Mouse (Mus musculus) neural tube, embryonic 12.5 days (tissue): Measurements from ENCODE around the gene Adprhl1. TPM values are rescaled to one million over a fixed set of nuclear protein-coding genes. Genes with fewer than 3 reads are reported as not detected.

Experiments
- ATAC-seq: fragments of 200-750 bp; cut with Nextera tagmentation; 2 replicates; pipeline ENCODE4 v1.8.0; 2017; ENCODE audit warnings: low read depth, mild to moderate bottlenecking, moderate TSS enrichment, moderate library complexity; ENCODE audit not compliant: low FRiP score
- H3K27ac ChIP-seq: fragments of 300-500 bp; sonication (generic); 2 replicates; pipeline ENCODE4 v1.5.1; 2016
- H3K27me3 ChIP-seq: fragments of 300-500 bp; sonication (generic); replicated peaks from 2 replicates; pipeline ENCODE4 v1.6.1; 2016; ENCODE audit warnings: mild to moderate bottlenecking
- H3K36me3 ChIP-seq: fragments of 300-500 bp; sonication (generic); 2 replicates; pipeline ENCODE4 v1.6.1; 2016; ENCODE audit warnings: mild to moderate bottlenecking
- H3K4me1 ChIP-seq: fragments of 300-500 bp; sonication (generic); 2 replicates; pipeline ENCODE4 v1.6.1; 2016
- H3K4me2 ChIP-seq: fragments of 300-500 bp; sonication (generic); replicated peaks from 2 replicates; pipeline ENCODE4 v1.6.1; 2016; ENCODE audit warnings: mild to moderate bottlenecking
- H3K4me3 ChIP-seq: fragments of 300-500 bp; sonication (generic); 2 replicates; pipeline ENCODE4 v1.5.1; 2016
- H3K9ac ChIP-seq: fragments of 300-500 bp; sonication (generic); 2 replicates; pipeline ENCODE4 v1.6.1; 2016; ENCODE audit warnings: mild to moderate bottlenecking
- H3K9me3 ChIP-seq: fragments of 300-500 bp; sonication (generic); 2 replicates; pipeline ENCODE4 v1.6.1; 2016; ENCODE audit warnings: mild to moderate bottlenecking
- WGBS: fragments of 180-500 bp; shearing (Covaris S2); methylation state at CpG from one replicate; pipeline ENCODE4 v1.1.7; 2016; 5-methylcytosine and 5-hydroxymethylcytosine counted together
- polyA plus RNA-seq: library from polyadenylated mRNA; unstranded; fragments of >200 nt; fragmentation: Nextera tagmentation; extraction: Ambion mirVana; gene quantifications from 2 replicates; pipeline ENCODE4 v1.2.1, GENCODE M21; 2016

Gene Adprhl1
- polyA plus RNA-seq, 1 experiment from 2014 or later, result 0.47 TPM

DNA sequence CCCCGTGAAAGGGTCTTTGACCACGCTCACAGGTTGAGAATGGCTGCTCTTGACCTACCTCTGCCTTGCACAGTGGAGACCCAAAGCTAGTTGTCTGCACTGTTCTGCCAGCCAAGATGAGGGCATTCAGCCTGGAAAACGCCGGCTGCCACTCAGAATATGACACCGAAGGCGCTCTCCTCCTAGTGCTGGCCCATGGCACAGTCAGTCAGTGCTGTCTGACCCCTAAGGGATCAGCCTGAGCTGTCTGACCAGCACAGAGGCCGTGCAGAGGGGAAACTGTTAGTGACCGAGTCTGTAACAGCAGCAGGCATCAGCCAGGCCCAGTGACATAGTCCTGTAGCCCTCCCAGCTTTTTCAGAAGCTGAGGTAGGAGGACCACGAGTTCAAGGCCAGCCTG, 66.7 kb downstream of the Adprhl1 start:
- ATAC-seq, result no peak
- Histone ChIP-seq H3K27ac (no peak overlapping the region), H3K4me2 (no peak overlapping the region), H3K36me3 (no peaks in the 10 kb centered on the region; the same call in 1 of the 2 replicates), H3K9ac (no peak overlapping the region), H3K4me1 (no peaks in the 10 kb centered on the region), H3K4me3 (no peak overlapping the region), H3K9me3 (no peaks in the 10 kb centered on the region), H3K27me3 (no peaks in the 10 kb centered on the region)
- WGBS, result 86% methylated on average over 9 of the region's 9 CpGs

DNA sequence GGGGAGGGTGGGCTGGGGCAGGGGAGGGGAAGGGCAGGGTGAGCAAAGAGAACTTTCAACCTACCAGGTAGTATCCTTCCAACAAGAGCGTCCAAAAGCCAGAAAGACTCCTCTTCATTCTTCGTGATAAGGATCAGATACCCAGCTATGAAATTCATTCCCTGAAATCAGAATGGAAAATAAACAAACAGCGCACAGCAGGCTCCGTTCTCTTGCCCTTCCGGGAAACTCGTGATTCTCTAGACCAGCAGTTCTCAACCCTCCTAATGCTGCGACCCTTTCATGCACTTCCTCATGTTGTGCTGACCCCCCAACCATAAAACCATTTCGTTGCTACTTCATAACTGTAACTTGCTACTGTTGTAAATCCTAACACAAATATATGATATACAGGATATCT, 67.1 kb downstream of the Adprhl1 start:
- no peak overlapping the region for H3K4me3 ChIP-seq
- no peaks in the 10 kb centered on the region for H3K9me3 ChIP-seq
- no peaks in the 10 kb centered on the region for H3K4me1 ChIP-seq
- WGBS, result 85% methylated on average over 8 of the region's 8 CpGs
- H3K4me2 ChIP-seq, result no peak overlapping the region
- no peaks in the 10 kb centered on the region for H3K27me3 ChIP-seq
- no peaks in the 10 kb centered on the region; the same call in 1 of the 2 replicates for H3K36me3 ChIP-seq
- no peak for ATAC-seq
- H3K27ac ChIP-seq, result no peak overlapping the region
- H3K9ac ChIP-seq, result no peak overlapping the region

DNA sequence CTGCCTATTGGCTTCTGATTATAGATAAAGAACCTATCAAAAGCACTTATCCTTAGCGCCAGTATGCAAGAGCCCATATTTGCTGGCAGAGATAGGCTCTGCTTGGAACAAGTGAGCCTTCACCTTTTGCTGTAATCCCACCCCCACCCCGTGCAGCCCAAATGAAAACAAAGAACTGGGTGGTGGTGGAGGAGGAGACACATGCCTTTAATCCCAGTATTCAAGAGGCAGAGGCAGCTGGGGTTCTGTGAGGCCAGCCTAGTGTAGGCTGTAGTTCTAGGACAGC, 72.3 kb downstream of the Adprhl1 start:
- no peak for ATAC-seq
- Histone ChIP-seq H3K4me3 (no peak overlapping the region), H3K36me3 (peaks cover 16% of the 10 kb centered on the region), H3K9me3 (no peaks in the 10 kb centered on the region), H3K27me3 (no peaks in the 10 kb centered on the region), H3K27ac (no peak overlapping the region), H3K4me2 (no peak overlapping the region), H3K4me1 (no peaks in the 10 kb centered on the region), H3K9ac (no peak overlapping the region)
- 61% methylated on average over 2 of the region's 2 CpGs for WGBS

DNA sequence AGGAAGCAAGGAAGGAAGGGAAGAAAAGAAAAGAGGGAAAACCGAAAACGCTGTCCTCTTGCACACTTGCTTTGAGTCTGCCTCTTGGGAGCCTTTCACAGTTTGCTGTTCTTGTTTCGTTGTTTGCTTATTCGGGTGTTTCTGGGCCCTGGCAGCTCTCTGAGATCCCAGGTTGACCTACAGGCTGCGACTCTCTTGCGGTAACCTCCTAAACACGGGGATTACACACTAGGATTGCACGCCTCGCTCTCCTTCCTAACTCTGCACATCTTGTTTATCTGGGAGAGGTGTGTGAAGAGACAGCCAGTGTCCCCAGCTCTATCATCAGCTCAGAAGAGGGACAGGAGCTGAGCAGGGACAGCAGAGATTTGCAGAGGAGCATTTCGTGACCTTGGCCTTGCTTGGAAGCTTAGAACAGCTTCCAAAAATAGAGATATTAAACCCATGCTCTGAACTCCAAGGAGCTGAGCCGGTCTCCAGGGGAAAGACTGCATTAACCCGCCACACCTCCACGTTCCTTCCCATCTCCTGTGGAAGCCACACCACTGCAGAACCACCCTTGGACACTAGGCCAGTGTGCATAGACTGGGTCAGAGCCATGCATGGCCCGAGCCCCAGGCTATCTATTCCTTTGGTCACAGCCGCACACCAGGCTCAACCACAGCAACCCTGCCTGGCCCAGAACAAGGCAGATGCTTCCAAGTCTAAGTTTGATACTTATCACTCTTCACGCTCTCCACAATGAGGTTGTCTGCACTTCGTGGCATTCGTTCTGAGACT, 72.9 kb downstream of the Adprhl1 start:
- Histone ChIP-seq H3K27ac (no peak overlapping the region), H3K4me3 (no peak overlapping the region), H3K36me3 (peaks cover 21% of the 10 kb centered on the region), H3K4me1 (no peaks in the 10 kb centered on the region), H3K9ac (no peak overlapping the region), H3K27me3 (no peaks in the 10 kb centered on the region), H3K4me2 (no peak overlapping the region), H3K9me3 (no peaks in the 10 kb centered on the region)
- ATAC-seq, result no peak
- WGBS, result 86% methylated on average over 18 of the region's 18 CpGs

DNA sequence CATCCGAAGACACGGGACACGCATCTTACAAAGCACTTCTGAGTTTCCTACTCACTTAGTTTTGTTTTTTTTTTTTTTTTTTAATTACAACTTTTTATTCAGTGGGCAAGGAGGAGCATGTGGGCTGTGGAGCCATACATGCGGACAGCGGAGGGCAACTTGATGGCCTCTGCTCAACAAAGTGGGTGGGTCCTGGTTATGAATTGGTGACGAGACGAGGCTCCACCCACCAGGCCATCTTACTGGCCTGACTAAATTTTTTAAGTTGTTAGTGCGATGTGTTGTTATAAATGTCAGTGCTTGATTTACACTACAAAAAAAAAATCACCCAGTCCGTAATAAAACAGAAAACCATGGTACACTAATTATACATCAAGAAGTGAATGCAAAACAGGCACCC, 73.6 kb downstream of the Adprhl1 start:
- WGBS, result 87% methylated on average over 9 of the region's 9 CpGs
- Histone ChIP-seq H3K4me3 (no peak overlapping the region), H3K9me3 (no peaks in the 10 kb centered on the region), H3K9ac (no peak overlapping the region), H3K4me2 (no peak overlapping the region), H3K27ac (no peak overlapping the region), H3K4me1 (no peaks in the 10 kb centered on the region), H3K36me3 (peaks cover 28% of the 10 kb centered on the region), H3K27me3 (no peaks in the 10 kb centered on the region)
- no peak for ATAC-seq

DNA sequence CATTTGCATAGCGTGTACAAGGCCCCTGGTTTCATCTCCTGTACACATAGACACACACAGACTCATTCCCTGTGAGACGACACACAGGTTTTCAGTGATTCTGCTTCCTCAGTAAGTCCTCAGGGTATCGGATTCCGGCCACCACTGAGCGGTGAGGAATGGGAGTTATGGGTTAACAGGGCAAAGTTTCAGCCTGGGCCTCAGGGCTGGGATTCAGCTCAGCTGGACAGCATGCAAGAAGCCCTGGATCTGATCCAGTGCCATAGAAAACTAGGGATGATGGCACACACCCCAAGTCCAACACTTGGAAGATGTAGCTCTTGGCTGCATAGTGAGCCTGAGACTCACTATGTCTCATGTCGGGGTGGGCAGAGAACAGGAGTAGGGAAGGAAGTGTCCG, 74.0 kb downstream of the Adprhl1 start:
- no peak overlapping the region for H3K4me2 ChIP-seq
- no peak for ATAC-seq
- H3K9ac ChIP-seq, result no peak overlapping the region
- no peak overlapping the region for H3K27ac ChIP-seq
- WGBS, result 88% methylated on average over 7 of the region's 7 CpGs
- no peaks in the 10 kb centered on the region for H3K4me1 ChIP-seq
- no peaks in the 10 kb centered on the region for H3K27me3 ChIP-seq
- H3K4me3 ChIP-seq, result no peak overlapping the region
- peaks cover 33% of the 10 kb centered on the region for H3K36me3 ChIP-seq
- no peaks in the 10 kb centered on the region for H3K9me3 ChIP-seq

DNA sequence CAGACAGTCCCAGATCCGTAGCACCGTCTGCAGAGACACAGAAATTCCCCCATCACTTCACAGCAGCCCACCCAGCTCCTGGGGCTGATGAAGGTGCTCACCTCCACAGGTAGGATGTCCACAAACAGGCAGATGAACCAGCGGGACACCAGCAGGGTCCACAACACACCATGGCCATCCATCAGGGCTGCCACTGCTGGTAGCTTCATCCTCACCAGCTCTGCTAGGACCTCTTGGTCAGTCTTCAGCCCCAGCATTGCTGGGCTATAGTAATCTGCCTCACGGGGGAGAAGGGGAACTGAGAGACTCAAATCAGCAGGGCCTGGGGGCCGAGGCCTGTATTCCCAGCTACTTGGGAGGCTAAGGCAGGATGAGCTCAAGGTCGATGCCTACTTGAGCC, 74.5 kb downstream of the Adprhl1 start:
- H3K4me2 ChIP-seq, result no peak overlapping the region
- no peak overlapping the region for H3K4me3 ChIP-seq
- H3K27me3 ChIP-seq, result no peaks in the 10 kb centered on the region
- no peak overlapping the region for H3K9ac ChIP-seq
- H3K9me3 ChIP-seq, result no peaks in the 10 kb centered on the region
- no peak for ATAC-seq
- WGBS, result 83% methylated on average over 6 of the region's 6 CpGs
- H3K27ac ChIP-seq, result no peak overlapping the region
- H3K4me1 ChIP-seq, result no peaks in the 10 kb centered on the region
- peaks cover 37% of the 10 kb centered on the region for H3K36me3 ChIP-seq

DNA sequence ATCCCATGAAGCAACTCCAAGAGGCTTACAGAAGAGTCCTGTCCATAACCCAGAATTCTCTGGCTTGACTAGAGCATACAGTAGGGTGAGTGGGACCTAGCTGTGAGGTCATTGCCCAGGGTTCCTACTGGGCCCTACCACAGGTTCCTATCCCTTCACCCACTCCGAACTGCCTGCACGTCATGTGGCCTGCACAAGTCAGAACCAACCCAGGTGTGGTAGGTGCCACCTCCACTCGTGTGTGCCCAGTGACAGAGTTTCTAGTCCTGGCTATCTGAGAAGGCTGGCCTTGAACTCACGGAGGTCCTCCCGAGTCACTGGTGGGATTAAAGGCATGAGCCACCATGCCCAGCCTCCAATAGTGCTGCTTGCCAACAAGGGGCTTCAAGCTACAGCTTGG, 75.8 kb downstream of the Adprhl1 start:
- WGBS, result 93% methylated on average over 5 of the region's 5 CpGs
- H3K4me3 ChIP-seq, result no peak overlapping the region
- no peaks in the 10 kb centered on the region for H3K27me3 ChIP-seq
- no peaks in the 10 kb centered on the region for H3K9me3 ChIP-seq
- H3K36me3 ChIP-seq, result peaks cover 50% of the 10 kb centered on the region
- H3K9ac ChIP-seq, result no peak overlapping the region
- no peak overlapping the region for H3K4me2 ChIP-seq
- H3K4me1 ChIP-seq, result no peaks in the 10 kb centered on the region
- H3K27ac ChIP-seq, result no peak overlapping the region
- ATAC-seq, result no peak

DNA sequence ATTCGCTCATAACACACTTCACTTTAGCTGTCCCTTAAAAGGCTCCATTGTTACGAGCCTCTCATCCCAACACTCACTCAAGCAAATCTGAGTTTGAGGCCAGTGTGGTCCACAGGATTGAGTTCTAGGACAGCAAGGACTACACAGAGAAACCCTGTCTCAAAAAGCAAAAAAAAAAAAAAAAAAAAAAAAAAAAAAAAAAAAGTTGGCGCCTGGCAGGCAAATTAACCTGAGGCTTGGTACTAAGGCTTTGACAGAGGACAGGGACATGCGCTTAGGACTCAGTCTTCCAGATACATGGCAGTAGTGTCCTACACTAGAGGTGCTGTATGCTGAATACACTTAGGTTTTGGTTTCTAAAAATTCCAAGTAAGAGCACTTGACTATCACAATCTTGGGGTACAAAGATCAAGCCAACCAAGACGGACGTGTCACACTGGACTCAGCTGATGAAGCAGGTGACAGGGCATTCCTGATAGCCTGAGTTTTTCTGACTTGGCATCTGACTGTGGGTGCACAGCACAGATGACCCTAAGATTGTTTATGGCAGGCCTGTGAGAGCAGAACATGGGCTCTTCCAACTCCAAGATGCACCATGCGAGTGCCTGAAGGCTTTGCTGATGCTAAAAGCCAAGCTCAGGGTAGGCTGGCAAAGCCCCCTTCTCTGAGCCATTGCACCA, 76.6 kb downstream of the Adprhl1 start:
- Histone ChIP-seq H3K36me3 (peaks cover 58% of the 10 kb centered on the region), H3K4me1 (no peaks in the 10 kb centered on the region)
- WGBS, result 95% methylated on average over 7 of the region's 7 CpGs

DNA sequence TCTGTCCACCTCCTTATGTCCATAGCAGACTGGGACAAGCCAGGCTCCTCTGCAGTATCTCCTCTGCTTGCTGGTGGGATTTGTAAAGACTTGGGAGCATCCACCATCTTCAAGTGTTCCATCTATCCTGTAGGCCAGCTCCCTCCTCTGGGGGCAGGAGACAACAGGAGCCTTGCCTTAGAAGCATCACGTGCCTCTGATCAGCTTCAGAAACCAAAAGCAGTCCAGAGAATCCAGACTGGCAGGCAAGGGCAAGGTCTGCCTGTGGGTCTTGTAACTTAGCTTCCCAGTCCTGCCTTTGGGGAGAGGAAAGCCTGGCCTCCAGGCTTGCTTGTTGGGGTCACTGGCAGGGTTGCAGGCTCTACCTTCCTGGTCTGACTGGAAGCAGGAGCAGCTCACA, 78.3 kb downstream of the Adprhl1 start:
- H3K9ac ChIP-seq, result no peak overlapping the region
- no peak overlapping the region for H3K4me3 ChIP-seq
- H3K9me3 ChIP-seq, result no peaks in the 10 kb centered on the region
- H3K4me1 ChIP-seq, result no peaks in the 10 kb centered on the region
- peaks cover 75% of the 10 kb centered on the region for H3K36me3 ChIP-seq
- WGBS, result 80% methylated on average over 1 of the region's 1 CpGs
- H3K27me3 ChIP-seq, result no peaks in the 10 kb centered on the region
- no peak overlapping the region for H3K27ac ChIP-seq
- no peak for ATAC-seq
- no peak overlapping the region for H3K4me2 ChIP-seq

More for the DNA sequence above, 76.6 kb downstream of the Adprhl1 start:
- no peak overlapping the region for H3K4me2 ChIP-seq
- no peak overlapping the region for H3K27ac ChIP-seq
- no peaks in the 10 kb centered on the region for H3K27me3 ChIP-seq
- no peak for ATAC-seq
- H3K9me3 ChIP-seq, result no peaks in the 10 kb centered on the region
- no peak overlapping the region for H3K9ac ChIP-seq
- no peak overlapping the region for H3K4me3 ChIP-seq

DNA sequence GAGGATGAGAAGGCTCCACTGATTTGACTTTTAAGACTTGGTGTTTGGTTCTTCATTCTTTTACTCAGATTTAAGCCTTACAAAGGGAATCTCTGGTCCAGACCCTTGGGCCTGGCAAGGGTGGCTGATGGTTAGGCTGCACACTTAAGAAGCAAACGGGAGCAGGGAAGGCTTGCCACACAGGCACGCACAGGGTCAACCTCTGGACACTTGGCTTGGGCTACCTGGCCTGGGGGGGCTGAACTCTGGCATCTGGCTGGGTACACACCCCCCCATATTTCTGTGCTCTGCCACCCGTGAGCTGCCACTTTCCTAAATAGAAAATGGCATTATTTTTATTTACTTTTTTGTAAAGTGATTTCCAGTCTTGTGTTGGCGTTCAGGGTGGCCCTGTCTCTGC, 79.2 kb downstream of the Adprhl1 start:
- WGBS, result 94% methylated on average over 4 of the region's 4 CpGs

DNA sequence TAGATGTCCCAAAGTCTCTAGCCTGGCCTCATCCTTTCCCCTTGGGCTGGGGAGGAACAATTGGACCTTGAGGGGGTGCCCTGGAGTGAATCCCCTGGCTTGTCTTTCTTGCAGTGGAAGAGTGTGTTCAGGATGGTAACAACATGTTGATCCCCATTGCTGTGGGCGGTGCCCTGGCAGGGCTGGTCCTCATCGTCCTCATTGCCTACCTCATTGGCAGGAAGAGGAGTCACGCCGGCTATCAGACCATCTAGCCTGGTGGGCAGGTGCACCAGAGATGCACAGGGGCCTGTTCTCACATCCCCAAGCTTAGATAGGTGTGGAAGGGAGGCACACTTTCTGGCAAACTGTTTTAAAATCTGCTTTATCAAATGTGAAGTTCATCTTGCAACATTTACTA, 79.7 kb downstream of the Adprhl1 start:
- Histone ChIP-seq H3K27me3 (no peaks in the 10 kb centered on the region), H3K4me2 (no peak overlapping the region), H3K4me3 (no peak overlapping the region), H3K27ac (no peak overlapping the region), H3K4me1 (no peaks in the 10 kb centered on the region), H3K9ac (no peak overlapping the region), H3K36me3 (peaks cover 88% of the 10 kb centered on the region), H3K9me3 (no peaks in the 10 kb centered on the region)
- whole genome bisulfite sequencing, result 80% methylated on average over 4 of the region's 4 CpGs
- no peak for ATAC-seq

More for the DNA sequence above, 79.2 kb downstream of the Adprhl1 start:
- Histone ChIP-seq H3K27me3 (no peaks in the 10 kb centered on the region), H3K27ac (no peak overlapping the region), H3K9me3 (no peaks in the 10 kb centered on the region), H3K36me3 (peaks cover 83% of the 10 kb centered on the region), H3K4me1 (no peaks in the 10 kb centered on the region), H3K4me2 (no peak overlapping the region), H3K4me3 (no peak overlapping the region), H3K9ac (no peak overlapping the region)
- no peak for ATAC-seq
